ENCODE assay signal across 8 mouse cellular contexts in genomic region chr5:33142790-33143455, GRCm38 (mm10). TPM values are rescaled to one million over a fixed set of nuclear protein-coding genes. Genes with fewer than 3 reads are reported as not detected.
A peak's percentile ranks its signal among the peaks of the same experiment; 100 is the strongest.
DNase-seq lines count a peak whose midpoint lies in the region; ATAC-seq and TF ChIP-seq lines count a peak whose summit lies in the region.

No protein-coding gene starts in this region.

- peak; percentile 78 for ATAC-seq in CD4-positive, CD25-positive, alpha-beta regulatory T cell, adult 4 months
- no peak for ATAC-seq in midbrain, embryonic 14.5 days (ENCODE audit: low FRiP score, low TSS enrichment)

- DNase-seq in heart, adult 8-10 months (ENCODE audit: low spot score): peak; percentile 44
- no peak for DNase-seq in heart, embryonic 10.5 days (ENCODE audit: low spot score)
- peak; percentile 28 for DNase-seq in c-Kit-positive CD71-negative TER-119-negative erythroid progenitor cells, embryonic 14.5 days (ENCODE audit: low read depth)
- DNase-seq in heart, postnatal 14 days: peak; percentile 21 to 52
- peak; percentile 69 to 71 for DNase-seq in layer of hippocampus, adult 2 months (ENCODE audit: low spot score in 2 of 2)
- peak; percentile 85 for DNase-seq in midbrain, embryonic 14.5 days
- no peak for DNase-seq in gastrocnemius, postnatal 25 days

- no peak overlapping the region for H3K27ac ChIP-seq in heart, embryonic 10.5 days
- H3K27ac ChIP-seq in layer of hippocampus, adult 2 months: no peak overlapping the region
- no peak overlapping the region for H3K27ac ChIP-seq in midbrain, embryonic 14.5 days (replicated peaks; ENCODE audit: low read depth, low read length)

- intact Hi-C loops in heart, postnatal 14 days (cut with DNase I): loop anchor here (1.0 kb wide), 1 partner anchor 104 kb away; no protein-coding TSS in a partner anchor

- no peak overlapping the region for H3K4me2 ChIP-seq in midbrain, embryonic 14.5 days (ENCODE audit: low read length)

- H3K4me3 ChIP-seq in heart, embryonic 10.5 days: no peak overlapping the region
- no peak overlapping the region for H3K4me3 ChIP-seq in layer of hippocampus, adult 2 months
- no peak overlapping the region for H3K4me3 ChIP-seq in midbrain, embryonic 14.5 days (replicated peaks; ENCODE audit: low read depth, low read length)

- no peaks in the 10 kb centered on the region for H3K36me3 ChIP-seq in heart, embryonic 10.5 days
- no peaks in the 10 kb centered on the region for H3K36me3 ChIP-seq in midbrain, embryonic 14.5 days (ENCODE audit: control insufficient read depth, insufficient read depth, low read length)

- WGBS in heart, embryonic 10.5 days: 56% methylated on average over 7 of the region's 7 CpGs
- WGBS in midbrain, embryonic 14.5 days: 57% methylated on average over 7 of the region's 7 CpGs

- H3K9ac ChIP-seq in midbrain, embryonic 14.5 days (replicated peaks; ENCODE audit: low read length): no peak overlapping the region

- peak; percentile 86 for TF ChIP-seq CTCF in layer of hippocampus, adult 2 months (conservative IDR thresholded peaks at IDR 0.05)

- no peaks in the 10 kb centered on the region for H3K9me3 ChIP-seq in heart, embryonic 10.5 days
- H3K9me3 ChIP-seq in midbrain, embryonic 14.5 days (ENCODE audit: control insufficient read depth, low read length): no peaks in the 10 kb centered on the region

- no peaks in the 10 kb centered on the region for H3K4me1 ChIP-seq in heart, embryonic 10.5 days
- no peaks in the 10 kb centered on the region for H3K4me1 ChIP-seq in midbrain, embryonic 14.5 days (ENCODE audit: control insufficient read depth, insufficient read depth, low read length)

- peaks cover 6% of the 10 kb centered on the region; the same call in 1 of the 2 replicates for H3K27me3 ChIP-seq in heart, embryonic 10.5 days (ENCODE audit: insufficient read depth, poor library complexity, severe bottlenecking)
- H3K27me3 ChIP-seq in midbrain, embryonic 14.5 days (ENCODE audit: control insufficient read depth, insufficient read depth, low read length): no peaks in the 10 kb centered on the region

RNA-seq across cellular contexts. Expression of gene Slc5a1, which starts 38.9 kb away (rescaled TPM):
- total RNA-seq in heart, adult 8-10 months (2022): under 1 TPM; 0.19 to 0.57 (median 0.41) TPM
- polyA plus RNA-seq in heart, embryonic 10.5 days (2016; fragmentation: Nextera tagmentation; extraction: Ambion mirVana): not detected in 2 replicates
- not detected for polyA plus RNA-seq in CD4-positive, CD25-positive, alpha-beta regulatory T cell, adult 4 months (2017; shearing (Covaris generic))
- under 1 TPM; 0.10 to 0.15 TPM for total RNA-seq in heart, postnatal 14 days (2021)
- under 1 TPM; 0.18 to 0.25 TPM for total RNA-seq in layer of hippocampus, adult 2 months (2021)
- not detected in 2 replicates for polyA plus RNA-seq in midbrain, embryonic 14.5 days (2014; fragmentation: Nextera tagmentation; extraction: Ambion mirVana)
- total RNA-seq in gastrocnemius, postnatal 25 days (2021): not detected

Comparison
In these comparisons a context has a peak if more than half of its experiments do, and no peak if none do; other contexts are left out.
1. DNase-seq: peak in heart, adult 8-10 months (single experiment), c-Kit-positive CD71-negative TER-119-negative erythroid progenitor cells, embryonic 14.5 days (single experiment), heart, postnatal 14 days (2 of 2), layer of hippocampus, adult 2 months (2 of 2) and midbrain, embryonic 14.5 days (single experiment); none in heart, embryonic 10.5 days (single experiment) and gastrocnemius, postnatal 25 days (single experiment).